Mouse (Mus musculus) layer of hippocampus, adult 9-10 months (tissue): Measurements from ENCODE around the gene Dnajc11.

Experiments used
- DNase-seq: peaks from one replicate; pipeline ENCODE4 v3.0.0; 2022; ENCODE audit warnings: low spot score

Gene Dnajc11

GRCm38 (mm10) chr4:152009076-152010051 lies 75.9 kb downstream of the Dnajc11 start:
- DNase-seq = no peak

GRCm38 (mm10) chr4:152010091-152010706 lies 76.7 kb downstream of the Dnajc11 start:
- DNase-seq = no peak

- DNase-seq = no peak
These were observed 77.2 kb downstream of the Dnajc11 start for GRCm38 (mm10) chr4:152010707-152011134.

- no peak for DNase-seq
These were observed 77.8 kb downstream of the Dnajc11 start for GRCm38 (mm10) chr4:152011171-152011760.

GRCm38 (mm10) chr4:152012109-152012508 lies 78.6 kb downstream of the Dnajc11 start:
- no peak for DNase-seq

- no peak for DNase-seq
These were observed 79.7 kb downstream of the Dnajc11 start for GRCm38 (mm10) chr4:152013036-152013813.

GRCm38 (mm10) chr4:152019073-152019472 lies 85.6 kb downstream of the Dnajc11 start:
- DNase-seq = no peak

- DNase-seq = no peak
These were observed 86.5 kb downstream of the Dnajc11 start for GRCm38 (mm10) chr4:152020024-152020423.

GRCm38 (mm10) chr4:152021568-152022097 lies 88.1 kb downstream of the Dnajc11 start:
- DNase-seq = no peak

GRCm38 (mm10) chr4:152022506-152022905 lies 89.0 kb downstream of the Dnajc11 start:
- DNase-seq = no peak

- no peak for DNase-seq
These were observed 91.0 kb downstream of the Dnajc11 start for GRCm38 (mm10) chr4:152024525-152024924.

GRCm38 (mm10) chr4:152026751-152027508 lies 93.4 kb downstream of the Dnajc11 start:
- no peak for DNase-seq

- peak; percentile 87 for DNase-seq
These were observed 94.0 kb downstream of the Dnajc11 start, which contains the start of gene Zbtb48 for GRCm38 (mm10) chr4:152027524-152027923. Zbtb48 (minus strand) TSS chr4:152027671.

GRCm38 (mm10) chr4:152028456-152028855 lies 95.0 kb downstream of the Dnajc11 start:
- DNase-seq = no peak

GRCm38 (mm10) chr4:152029087-152029486 lies 95.6 kb downstream of the Dnajc11 start:
- DNase-seq = no peak

GRCm38 (mm10) chr4:152029997-152030396 lies 96.5 kb downstream of the Dnajc11 start:
- DNase-seq = no peak
